Mouse (Mus musculus): ENCODE measurements around the gene Tti1.

Tti1 gene

GRCm38 (mm10) chr2:157970124-157970523 is 58.1 kb downstream of the Tti1 start:
- DNase-seq, result no peak

GRCm38 (mm10) chr2:157967856-157968255 is 60.4 kb downstream of the Tti1 start:
- DNase-seq, result no peak

DNA sequence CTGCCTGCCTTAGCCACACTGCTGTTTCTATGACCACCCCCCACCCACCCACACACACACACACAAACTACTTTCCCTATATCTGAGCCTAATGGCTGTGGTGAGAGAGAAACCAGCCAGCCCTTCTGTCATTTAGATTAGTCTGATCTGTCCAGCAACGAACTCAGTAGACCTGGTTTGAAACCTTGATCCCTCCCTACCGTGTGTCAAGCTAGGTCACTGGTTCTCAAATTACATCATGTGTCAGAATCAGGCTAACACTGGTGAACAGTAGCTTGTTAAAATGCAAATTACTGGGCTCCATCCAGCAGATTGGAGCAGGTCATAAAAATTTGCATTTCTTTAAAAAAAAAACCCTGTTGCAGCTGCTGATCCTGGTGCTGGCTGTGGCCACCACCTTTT is 70.5 kb downstream of the Tti1 start:
- no peak for DNase-seq

GRCm38 (mm10) chr2:157953978-157954377 is 74.3 kb downstream of the Tti1 start:
- DNase-seq, result no peak

GRCm38 (mm10) chr2:157944156-157944893 is 83.9 kb downstream of the Tti1 start:
- no peak for DNase-seq

GRCm38 (mm10) chr2:157943514-157944155 is 84.6 kb downstream of the Tti1 start:
- peak; percentile 52 for DNase-seq

- DNase-seq, result no peak
These were observed 87.5 kb downstream of the Tti1 start for GRCm38 (mm10) chr2:157940586-157941185.

GRCm38 (mm10) chr2:157936676-157937075 is 91.6 kb downstream of the Tti1 start:
- no peak for DNase-seq

- DNase-seq, result peak; percentile 8
These were observed 92.6 kb downstream of the Tti1 start for GRCm38 (mm10) chr2:157935444-157936171.

DNA sequence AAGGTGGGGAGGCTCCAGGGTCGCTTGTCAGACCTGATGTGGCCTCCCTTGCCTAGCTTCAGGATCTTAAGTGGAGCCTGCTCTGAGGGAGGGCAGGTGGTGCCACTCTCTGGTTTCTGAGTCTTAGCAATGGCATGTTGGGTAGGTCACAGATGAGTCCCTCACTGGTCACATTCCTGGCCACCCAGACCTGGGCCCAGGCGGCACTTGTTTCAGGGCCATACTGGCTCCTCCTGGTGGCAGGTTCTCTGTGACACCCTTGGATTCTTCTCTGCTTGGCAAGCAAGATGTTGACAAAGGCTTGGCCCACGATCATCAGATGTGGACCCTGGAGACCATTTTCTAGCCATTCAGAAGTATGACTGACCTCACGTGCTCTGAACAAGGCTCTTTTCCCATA is 95.6 kb downstream of the Tti1 start:
- no peak for DNase-seq

All from liver (tissue).